Mouse (Mus musculus): ENCODE results near the gene Vps29.

DNA sequence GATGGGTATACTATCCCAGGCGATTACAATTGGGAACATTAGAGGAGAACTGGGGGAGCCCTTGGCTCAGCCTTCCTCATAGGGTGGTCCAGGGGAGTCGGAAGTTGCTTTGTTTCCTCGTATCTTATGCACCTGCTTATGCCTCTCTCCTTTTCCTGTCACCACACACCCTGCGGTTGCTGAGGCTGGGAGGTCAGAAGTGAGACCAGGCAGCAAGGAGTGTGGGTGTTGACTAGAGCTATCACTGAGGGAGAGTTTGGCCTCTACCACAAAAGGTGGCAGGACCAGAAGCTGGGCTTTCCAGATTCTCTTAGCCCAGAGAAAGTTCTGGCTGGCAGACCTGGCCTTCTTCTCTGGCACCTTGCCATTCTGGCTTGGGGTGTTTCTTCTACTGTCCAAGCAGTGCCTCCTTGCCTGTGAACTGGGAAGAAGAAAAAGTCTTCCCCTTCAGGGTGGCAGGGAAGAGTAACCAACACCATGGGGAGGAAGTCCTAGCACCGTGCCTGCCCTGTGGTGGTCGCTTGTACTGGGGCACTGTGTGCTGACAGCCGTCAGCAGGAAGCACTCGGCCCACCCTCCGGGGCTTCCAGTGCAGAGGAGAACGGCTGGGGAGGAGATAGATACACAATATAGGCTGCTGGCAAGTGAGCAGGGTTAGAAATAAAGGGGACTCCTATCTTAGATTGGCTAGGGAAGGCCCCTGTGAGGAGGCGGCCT is 36.7 kb upstream of the Vps29 start:
- TF ChIP-seq EP300 (IDR thresholded peaks at IDR 0.05; ENCODE audit: low read depth) (no peak), CTCF (IDR thresholded peaks at IDR 0.05; ENCODE audit: low read depth) (no peak)
